Mouse (Mus musculus) inflammation-experienced regulatory T-cells, adult 6 months (primary cell): ENCODE measurements around the gene Hcst. TPM values are rescaled to one million over a fixed set of nuclear protein-coding genes. Genes with fewer than 3 reads are reported as not detected.

Experiments used
- polyA plus RNA-seq, 3 experiments: library from polyadenylated mRNA; unstranded; fragments of 100-300 nt; shearing (Covaris generic); gene quantifications; one replicate each; pipeline ENCODE4 v1.2.1; 2017

The Hcst gene
- polyA plus RNA-seq, 3 experiments from 2014 or later: 484 to 574 (median 552) TPM

Other genes with a start within 250 kb of the Hcst start
- gene Cox7a1, start 235.7 kb downstream of the Hcst start, polyA plus RNA-seq: 1 to 10 TPM; 2.3 to 3.5 (median 3.3) TPM
- gene Capns1, start 221.0 kb downstream of the Hcst start, polyA plus RNA-seq: 10 to 100 TPM; 66.6 to 74.8 (median 71.1) TPM
- gene Polr2i, start 187.9 kb downstream of the Hcst start, polyA plus RNA-seq: 10 to 100 TPM; 51.0 to 54.5 (median 54.2) TPM
- gene Tbcb, start 187.6 kb downstream of the Hcst start, polyA plus RNA-seq: 100 to 1,000 TPM in 2 of 3 experiments, 10 to 100 TPM in 1; 95.8 to 156 (median 120) TPM
- gene Ovol3, start 184.1 kb downstream of the Hcst start, polyA plus RNA-seq: not detected
- gene Thap8, start 139.8 kb downstream of the Hcst start, polyA plus RNA-seq: under 1 TPM; 0.26 to 0.70 (median 0.26) TPM
- gene Wdr62, start 139.4 kb downstream of the Hcst start, polyA plus RNA-seq: 1 to 10 TPM; 1.5 to 5.3 (median 1.5) TPM
- gene Clip3, start 128.1 kb downstream of the Hcst start, polyA plus RNA-seq: 1 to 10 TPM; 3.6 to 7.0 (median 5.8) TPM
- gene Alkbh6, start 111.1 kb downstream of the Hcst start, polyA plus RNA-seq: 100 to 1,000 TPM in 2 of 3 experiments, 10 to 100 TPM in 1; 69.8 to 178 (median 155) TPM
- gene Syne4, start 105.0 kb downstream of the Hcst start, polyA plus RNA-seq: 10 to 100 TPM in 1 of 3 experiments, 1 to 10 TPM in 2; 4.3 to 14.7 (median 6.4) TPM
- not detected for gene E130208F15Rik, start 98.1 kb downstream of the Hcst start, polyA plus RNA-seq
- 1 to 10 TPM; 2.0 to 6.1 (median 3.9) TPM for gene Sdhaf1, start 96.0 kb downstream of the Hcst start, polyA plus RNA-seq
- not detected for gene Lrfn3, start 57.1 kb downstream of the Hcst start, polyA plus RNA-seq
- gene Tyrobp, start 6.1 kb downstream of the Hcst start, polyA plus RNA-seq: 10 to 100 TPM in 1 of 3 experiments, 1 to 10 TPM in 1, under 1 TPM in 1; 0.79 to 15.0 (median 2.2) TPM
- gene Nfkbid, start 1.9 kb upstream of the Hcst start, polyA plus RNA-seq: 10 to 100 TPM; 37.3 to 50.8 (median 41.1) TPM
- 1 to 10 TPM; 6.0 to 7.4 (median 6.0) TPM for gene Aplp1, start 25.7 kb upstream of the Hcst start, polyA plus RNA-seq
- gene Kirrel2, start 37.8 kb upstream of the Hcst start, polyA plus RNA-seq: not detected
- gene Nphs1, start 38.5 kb upstream of the Hcst start, polyA plus RNA-seq: under 1 TPM in 1 of 3 experiments, not detected in 2; 0.11 TPM
- gene Prodh2, start 73.8 kb upstream of the Hcst start, polyA plus RNA-seq: not detected
- gene Arhgap33, start 115.2 kb upstream of the Hcst start, polyA plus RNA-seq: 1 to 10 TPM in 1 of 3 experiments, under 1 TPM in 2; 0.28 to 1.1 (median 0.91) TPM
- gene Hspb6, start 132.3 kb upstream of the Hcst start, polyA plus RNA-seq: 1 to 10 TPM; 2.7 to 3.6 (median 2.8) TPM
- 1 to 10 TPM; 2.8 to 4.5 (median 4.0) TPM for gene Proser3, start 132.4 kb upstream of the Hcst start, polyA plus RNA-seq
- 100 to 1,000 TPM in 2 of 3 experiments, 10 to 100 TPM in 1; 94.5 to 112 (median 109) TPM for gene Lin37, start 140.0 kb upstream of the Hcst start, polyA plus RNA-seq
- gene U2af1l4, start 143.4 kb upstream of the Hcst start, polyA plus RNA-seq: 10 to 100 TPM; 56.1 to 60.5 (median 60.0) TPM
- gene Gm49396, start 143.5 kb upstream of the Hcst start, polyA plus RNA-seq: 10 to 100 TPM; 45.7 to 85.3 (median 82.8) TPM
- gene Psenen, start 143.8 kb upstream of the Hcst start, polyA plus RNA-seq: 100 to 1,000 TPM; 271 to 363 (median 299) TPM
- gene Igflr1, start 145.6 kb upstream of the Hcst start, polyA plus RNA-seq: 100 to 1,000 TPM; 118 to 196 (median 157) TPM
- 10 to 100 TPM; 15.7 to 23.0 (median 22.6) TPM for gene Kmt2b, start 168.9 kb upstream of the Hcst start, polyA plus RNA-seq
- gene Zbtb32, start 179.1 kb upstream of the Hcst start, polyA plus RNA-seq: 10 to 100 TPM; 11.7 to 28.7 (median 11.9) TPM
- 1 to 10 TPM in 2 of 3 experiments, under 1 TPM in 1; 0.47 to 3.1 (median 1.5) TPM for gene Upk1a, start 193.0 kb upstream of the Hcst start, polyA plus RNA-seq
- 100 to 1,000 TPM; 376 to 780 (median 668) TPM for gene Cox6b1, start 206.3 kb upstream of the Hcst start, polyA plus RNA-seq
- not detected for gene Etv2, start 216.0 kb upstream of the Hcst start, polyA plus RNA-seq
- 10 to 100 TPM; 21.7 to 30.7 (median 28.0) TPM for gene Rbm42, start 230.5 kb upstream of the Hcst start, polyA plus RNA-seq
- gene Haus5, start 245.1 kb upstream of the Hcst start, polyA plus RNA-seq: 10 to 100 TPM; 23.9 to 33.9 (median 26.4) TPM